In the genomic region with DNA sequence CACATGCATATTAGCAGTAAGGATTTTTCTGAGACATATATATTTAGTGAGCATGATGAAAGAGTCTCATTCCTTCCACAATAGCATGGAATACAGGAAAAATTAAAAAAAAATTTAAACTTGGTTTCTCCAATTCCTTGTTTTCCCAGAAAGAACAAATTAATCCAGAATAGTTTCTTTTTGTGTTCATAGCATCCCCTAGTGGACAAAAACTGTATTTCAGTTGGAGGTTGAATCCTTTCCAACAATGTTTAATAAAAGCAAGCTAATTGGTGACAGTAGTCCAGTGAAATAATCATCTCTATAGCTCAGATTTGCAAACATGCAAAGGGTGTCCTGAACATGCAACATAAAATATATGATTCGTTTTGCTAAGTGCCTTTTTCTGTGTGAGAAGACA, we compare ENCODE assay signal across 13 mouse cellular contexts.
DNase-seq lines count a peak whose midpoint lies in the region; ATAC-seq and TF ChIP-seq lines count a peak whose summit lies in the region.
"Had no signal": no experiment of that assay in that cellular context is flagged by ENCODE, and none has a peak within 500 bp of the region (broad histone marks: within the 10 kb centered on the region; RNA-seq: fewer than 3 reads in every experiment).

No protein-coding gene starts in this region.

- no peaks in the 10 kb centered on the region for H3K9me3 ChIP-seq in embryonic facial prominence, embryonic 11.5 days (replicated peaks; ENCODE audit: control insufficient read depth, low read length)
- no peaks in the 10 kb centered on the region for H3K9me3 ChIP-seq in embryonic facial prominence, embryonic 10.5 days
- no peaks in the 10 kb centered on the region for H3K9me3 ChIP-seq in E14TG2a.4 (ENCODE audit: low read length)
- H3K9me3 ChIP-seq: forebrain, embryonic 12.5 days; heart, embryonic 13.5 days; midbrain, embryonic 10.5 days; stomach, embryonic 15.5 days had no signal

- no peak for ATAC-seq in embryonic facial prominence, embryonic 11.5 days (replicated peaks; ENCODE audit: insufficient number of reproducible peaks, low FRiP score, low TSS enrichment, low read depth)
- no peak for ATAC-seq in granulocyte monocyte progenitor cell, adult 5-6 weeks (replicated peaks; ENCODE audit: poor library complexity, severe bottlenecking)

- intact Hi-C loops in left cerebral cortex, adult 2 months (cut with DNase I): loop anchor here (2.0 to 5.0 kb wide), 2 partner anchors 360 to 551 kb away; no protein-coding TSS in a partner anchor
- intact Hi-C loops in left cerebral cortex, postnatal 4 days (cut with DNase I): loop anchor here (2.0 kb wide), 1 partner anchor 551 kb away; no protein-coding TSS in a partner anchor

- no peaks in the 10 kb centered on the region for H3K27me3 ChIP-seq in embryonic facial prominence, embryonic 11.5 days (ENCODE audit: control insufficient read depth, insufficient read depth, low read length)
- no peaks in the 10 kb centered on the region for H3K27me3 ChIP-seq in embryonic facial prominence, embryonic 10.5 days (replicated peaks; ENCODE audit: low read depth, poor library complexity, severe bottlenecking)
- H3K27me3 ChIP-seq in E14TG2a.4 (ENCODE audit: insufficient read depth, low read length): no peaks in the 10 kb centered on the region
- H3K27me3 ChIP-seq: forebrain, embryonic 12.5 days; heart, embryonic 13.5 days; stomach, embryonic 15.5 days had no signal

- no peak overlapping the region for H3K4me2 ChIP-seq in embryonic facial prominence, embryonic 11.5 days (ENCODE audit: low read depth, low read length)
- H3K4me2 ChIP-seq: forebrain, embryonic 12.5 days; heart, embryonic 13.5 days; stomach, embryonic 15.5 days had no signal

- WGBS in embryonic facial prominence, embryonic 11.5 days: 4% methylated on average over 1 of the region's 1 CpGs
- 6% methylated on average over 1 of the region's 1 CpGs for WGBS in embryonic facial prominence, embryonic 10.5 days

- peak; percentile 78 for TF ChIP-seq CTCF in left cerebral cortex, adult 2 months (IDR thresholded peaks at IDR 0.05)
- TF ChIP-seq CTCF in E14TG2a.4 (conservative IDR thresholded peaks at IDR 0.05; ENCODE audit: low read length): peak; percentile 97

- peak; percentile 63 for DNase-seq in embryonic facial prominence, embryonic 11.5 days (ENCODE audit: low spot score)
- DNase-seq in embryonic facial prominence, embryonic 10.5 days (ENCODE audit: low spot score): no peak
- DNase-seq in left cerebral cortex, adult 2 months (ENCODE audit: extremely low spot score in 1 of 2, low spot score in 2 of 2): no peak
- no peak for DNase-seq in left cerebral cortex, postnatal 4 days
- peak; percentile 3 for DNase-seq in embryo, embryonic 9.5 days (ENCODE audit: extremely low spot score)
- DNase-seq in cerebellum, adult 11-12 months: no peak
- DNase-seq: kidney, adult 18-20 months had no signal

- H3K4me3 ChIP-seq in embryonic facial prominence, embryonic 11.5 days (ENCODE audit: low read depth, low read length): no peak overlapping the region
- no peak overlapping the region for H3K4me3 ChIP-seq in embryonic facial prominence, embryonic 10.5 days
- H3K4me3 ChIP-seq in left cerebral cortex, adult 2 months: no peak overlapping the region
- no peak overlapping the region for H3K4me3 ChIP-seq in E14TG2a.4 (replicated peaks; ENCODE audit: low read length)
- H3K4me3 ChIP-seq: forebrain, embryonic 12.5 days; heart, embryonic 13.5 days; midbrain, embryonic 10.5 days; stomach, embryonic 15.5 days had no signal

- H3K27ac ChIP-seq in embryonic facial prominence, embryonic 11.5 days (replicated peaks; ENCODE audit: low read depth, low read length): no peak overlapping the region
- no peak overlapping the region for H3K27ac ChIP-seq in embryonic facial prominence, embryonic 10.5 days (replicated peaks)
- H3K27ac ChIP-seq in left cerebral cortex, adult 2 months: no peak overlapping the region
- H3K27ac ChIP-seq: forebrain, embryonic 12.5 days; heart, embryonic 13.5 days; midbrain, embryonic 10.5 days; stomach, embryonic 15.5 days had no signal

- H3K36me3 ChIP-seq in embryonic facial prominence, embryonic 11.5 days (replicated peaks; ENCODE audit: control insufficient read depth, insufficient read depth, low read depth, low read length): no peaks in the 10 kb centered on the region
- no peaks in the 10 kb centered on the region for H3K36me3 ChIP-seq in embryonic facial prominence, embryonic 10.5 days (replicated peaks)
- H3K36me3 ChIP-seq in E14TG2a.4 (ENCODE audit: insufficient read depth, low read length): no peaks in the 10 kb centered on the region
- H3K36me3 ChIP-seq: forebrain, embryonic 12.5 days; heart, embryonic 13.5 days; midbrain, embryonic 10.5 days; stomach, embryonic 15.5 days had no signal

- H3K4me1 ChIP-seq in embryonic facial prominence, embryonic 11.5 days (ENCODE audit: control insufficient read depth, insufficient read depth, low read length): no peaks in the 10 kb centered on the region
- H3K4me1 ChIP-seq in embryonic facial prominence, embryonic 10.5 days: no peaks in the 10 kb centered on the region
- no peaks in the 10 kb centered on the region for H3K4me1 ChIP-seq in E14TG2a.4 (replicated peaks; ENCODE audit: low read depth, low read length)
- H3K4me1 ChIP-seq: forebrain, embryonic 12.5 days; heart, embryonic 13.5 days; midbrain, embryonic 10.5 days; stomach, embryonic 15.5 days had no signal

- H3K9ac ChIP-seq in embryonic facial prominence, embryonic 11.5 days (replicated peaks; ENCODE audit: low read length): no peak overlapping the region
- H3K9ac ChIP-seq: forebrain, embryonic 12.5 days; heart, embryonic 13.5 days; stomach, embryonic 15.5 days had no signal

Comparison
In these comparisons a context has a peak if more than half of its experiments do, and no peak if none do; other contexts are left out.
1. DNase-seq: peak in embryonic facial prominence, embryonic 11.5 days (single experiment) and embryo, embryonic 9.5 days (single experiment); none in embryonic facial prominence, embryonic 10.5 days (single experiment), left cerebral cortex, adult 2 months (0 of 2), left cerebral cortex, postnatal 4 days (single experiment) and cerebellum, adult 11-12 months (single experiment).